Mouse (Mus musculus) small intestine, adult 2 months (tissue): ENCODE measurements around the gene Taar2. TPM values are rescaled to one million over a fixed set of nuclear protein-coding genes. Genes with fewer than 3 reads are reported as not detected.

Experiments used
- H3K27ac ChIP-seq: fragments of 200-500 bp; 2 replicates; pipeline ENCODE4 v1.5.1; 2012; ENCODE audit warnings: low read depth, low read length, control low read depth, inconsistent platforms; ENCODE audit not compliant: insufficient read depth
- H3K27me3 ChIP-seq: fragments of 200-500 bp; 2 replicates; pipeline ENCODE4 v1.6.1; 2012; ENCODE audit warnings: mild to moderate bottlenecking, moderate library complexity, low read length, inconsistent platforms; ENCODE audit not compliant: control insufficient read depth, insufficient read depth
- H3K36me3 ChIP-seq: fragments of 200-500 bp; 2 replicates; pipeline ENCODE4 v1.6.1; 2012; ENCODE audit warnings: mild to moderate bottlenecking, low read length, control low read depth, inconsistent platforms; ENCODE audit not compliant: control insufficient read depth, insufficient read depth
- H3K4me1 ChIP-seq: fragments of 200-500 bp; 2 replicates; pipeline ENCODE4 v1.6.1; 2012; ENCODE audit warnings: low read length, inconsistent platforms, mixed read lengths; ENCODE audit not compliant: control insufficient read depth, insufficient read depth, insufficient read length
- H3K4me3 ChIP-seq: fragments of 200-500 bp; 2 replicates; pipeline ENCODE4 v1.5.1; 2012; ENCODE audit warnings: low read depth, mild to moderate bottlenecking, control low read depth, inconsistent platforms, low read length, moderate library complexity
- CTCF ChIP-seq: fragments of 200-500 bp; IDR thresholded peaks from 2 replicates; pipeline ENCODE4 v1.5.1; 2012; ENCODE audit warnings: low read depth, mild to moderate bottlenecking, control low read depth, inconsistent platforms, low read length, moderate library complexity, mixed read lengths; ENCODE audit not compliant: insufficient replicate concordance, insufficient read length; ENCODE audit errors: extremely low read depth
- POLR2A ChIP-seq: fragments of 200-500 bp; IDR thresholded peaks from 2 replicates; pipeline ENCODE4 v1.6.1; 2012; ENCODE audit warnings: low read depth, mild to moderate bottlenecking, control low read depth, inconsistent platforms, low read length, moderate library complexity
- WGBS: fragments of 180-500 bp; shearing (Covaris S2); methylation state at CpG from one replicate; pipeline ENCODE4 v1.1.7; 2018; 5-methylcytosine and 5-hydroxymethylcytosine counted together
- polyA plus RNA-seq: library from polyadenylated mRNA; depleted of rRNA; stranded (reverse); fragments of >200 nt; gene quantifications from 2 replicates; pipeline ENCODE4 v1.2.3, GENCODE M21; 2012

The Taar2 gene
- polyA plus RNA-seq, 1 experiment = not detected

DNA sequence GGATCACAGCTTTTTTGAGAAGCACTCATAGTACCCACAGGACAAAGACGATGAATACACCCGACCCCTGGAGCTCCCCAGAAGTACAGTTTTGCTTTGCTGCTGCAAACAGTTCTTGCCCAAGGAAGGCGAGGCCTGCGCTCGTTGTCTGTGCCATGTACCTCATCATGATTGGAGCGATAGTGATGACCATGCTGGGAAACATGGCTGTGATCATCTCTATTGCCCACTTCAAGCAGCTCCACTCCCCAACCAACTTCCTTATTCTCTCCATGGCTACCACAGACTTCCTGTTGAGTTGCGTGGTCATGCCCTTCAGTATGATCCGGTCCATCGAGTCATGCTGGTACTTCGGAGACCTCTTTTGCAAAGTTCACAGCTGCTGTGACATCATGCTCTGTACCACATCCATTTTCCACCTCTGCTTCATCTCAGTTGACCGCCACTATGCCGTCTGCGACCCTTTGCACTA lies 22.1 kb downstream of the Taar2 start, which contains the start of gene Taar4:
Gene Taar4, plus strand, starts transcription at position 51 of the 472 bp plus-strand sequence.
- Histone ChIP-seq H3K27me3 (no peaks in the 10 kb centered on the region), H3K27ac (no peak within 1 kb of the TSS), H3K36me3 (no peaks in the 10 kb centered on the region), H3K4me1 (peaks cover 2% of the 10 kb centered on the region; the same call in 1 of the 2 replicates), H3K4me3 (no peak within 1 kb of the TSS)
- 92% methylated on average over 13 of the region's 13 CpGs for WGBS
- no peak for TF ChIP-seq CTCF
- no peak for TF ChIP-seq POLR2A

DNA sequence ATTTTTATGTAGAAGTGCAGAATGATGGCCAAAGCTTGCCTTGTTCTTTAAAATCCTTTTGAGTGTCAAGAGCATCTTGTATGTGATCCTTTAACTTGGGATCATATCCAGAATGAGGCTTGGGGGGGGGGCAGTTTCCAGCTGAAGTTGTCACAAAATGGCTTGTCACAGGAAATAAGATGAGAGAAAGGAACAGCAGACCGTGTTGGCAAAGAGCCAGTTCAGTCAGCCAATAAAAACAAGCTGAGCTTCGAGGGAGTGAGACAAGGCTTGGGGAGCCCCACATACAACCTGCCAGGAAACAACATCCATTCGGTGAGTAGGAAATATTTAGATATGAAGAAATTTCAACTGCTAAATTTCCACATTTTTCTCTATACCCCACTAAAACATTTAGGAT lies 25.1 kb downstream of the Taar2 start:
- H3K36me3 ChIP-seq = no peaks in the 10 kb centered on the region
- no peak for TF ChIP-seq POLR2A
- no peak for TF ChIP-seq CTCF
- peaks cover 2% of the 10 kb centered on the region; the same call in 1 of the 2 replicates for H3K4me1 ChIP-seq
- no peak overlapping the region for H3K27ac ChIP-seq
- 37% methylated on average over 3 of the region's 3 CpGs for WGBS
- H3K4me3 ChIP-seq = no peak overlapping the region
- H3K27me3 ChIP-seq = no peaks in the 10 kb centered on the region

DNA sequence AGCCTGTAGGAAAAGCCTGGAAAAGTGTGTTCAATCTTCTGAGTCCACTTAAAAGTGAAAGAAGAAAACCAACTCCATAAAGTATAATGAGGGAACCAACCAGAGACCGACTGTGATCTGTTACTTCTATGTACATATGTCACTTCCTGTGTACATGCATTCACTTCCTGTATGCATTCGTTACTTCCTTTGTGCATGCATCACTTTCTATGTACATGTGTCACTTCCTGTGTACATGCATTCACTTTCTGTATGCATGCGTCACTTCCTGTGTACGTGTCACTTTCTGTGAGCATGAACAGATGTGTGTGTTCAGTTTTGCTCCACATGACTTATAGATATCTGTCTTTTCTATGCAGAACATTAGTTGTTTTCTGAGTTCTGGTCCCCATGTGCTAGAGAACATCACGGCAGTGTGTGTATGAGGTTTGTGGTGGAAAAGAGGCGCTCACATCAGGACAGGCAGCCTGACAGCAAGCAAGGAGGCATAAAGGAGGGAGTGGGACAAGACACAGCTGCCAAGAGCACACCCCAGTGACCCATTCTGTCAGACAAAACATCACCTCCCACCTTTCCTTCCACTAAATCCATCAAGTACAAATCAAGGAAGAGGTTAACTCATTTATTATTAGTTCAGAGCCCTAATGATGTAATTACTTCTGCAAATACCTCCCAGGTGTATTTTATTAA lies 26.7 kb downstream of the Taar2 start:
- no peak overlapping the region for H3K27ac ChIP-seq
- WGBS = 92% methylated on average over 6 of the region's 6 CpGs
- H3K4me3 ChIP-seq = no peak overlapping the region
- no peaks in the 10 kb centered on the region for H3K36me3 ChIP-seq
- no peaks in the 10 kb centered on the region for H3K27me3 ChIP-seq
- H3K4me1 ChIP-seq = no peaks in the 10 kb centered on the region
- TF ChIP-seq CTCF = no peak
- no peak for TF ChIP-seq POLR2A

DNA sequence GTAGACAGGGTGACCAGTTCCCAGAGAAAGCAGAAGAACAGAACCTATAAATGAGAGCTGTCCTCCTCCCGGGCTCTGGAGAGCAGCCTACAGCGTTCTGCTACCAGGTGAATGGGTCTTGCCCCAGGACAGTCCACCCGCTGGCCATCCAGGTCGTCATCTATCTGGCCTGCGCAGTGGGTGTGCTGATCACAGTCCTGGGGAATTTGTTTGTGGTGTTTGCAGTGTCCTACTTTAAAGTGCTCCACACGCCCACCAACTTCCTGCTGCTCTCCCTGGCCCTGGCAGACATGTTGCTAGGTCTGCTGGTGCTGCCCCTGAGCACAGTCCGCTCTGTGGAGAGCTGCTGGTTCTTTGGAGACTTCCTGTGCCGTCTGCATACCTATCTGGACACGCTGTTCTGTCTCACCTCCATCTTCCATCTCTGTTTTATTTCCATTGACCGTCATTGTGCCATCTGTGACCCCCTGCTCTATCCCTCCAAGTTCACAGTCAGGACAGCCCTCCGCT lies 32.3 kb downstream of the Taar2 start, which contains the start of gene Taar5:
Gene Taar5, plus strand, starts transcription at position 51 of the 510 bp plus-strand sequence.
- H3K36me3 ChIP-seq = no peaks in the 10 kb centered on the region
- WGBS = 88% methylated on average over 11 of the region's 11 CpGs
- no peak within 1 kb of the TSS for H3K27ac ChIP-seq
- no peak within 1 kb of the TSS for H3K4me3 ChIP-seq
- H3K4me1 ChIP-seq = no peaks in the 10 kb centered on the region
- no peaks in the 10 kb centered on the region for H3K27me3 ChIP-seq
- TF ChIP-seq CTCF = no peak
- no peak for TF ChIP-seq POLR2A

DNA sequence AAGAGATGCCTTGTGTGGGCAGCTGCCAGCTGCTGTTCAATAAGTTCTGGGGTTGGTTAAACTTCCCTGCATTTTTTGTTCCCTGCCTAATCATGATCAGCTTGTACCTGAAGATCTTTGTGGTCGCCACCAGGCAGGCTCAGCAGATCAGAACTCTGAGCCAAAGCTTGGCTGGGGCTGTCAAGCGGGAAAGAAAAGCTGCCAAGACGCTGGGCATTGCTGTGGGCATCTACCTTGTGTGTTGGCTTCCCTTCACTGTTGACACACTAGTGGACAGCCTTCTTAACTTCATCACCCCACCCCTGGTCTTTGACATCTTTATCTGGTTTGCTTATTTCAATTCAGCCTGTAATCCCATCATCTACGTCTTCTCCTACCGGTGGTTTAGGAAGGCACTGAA lies 32.9 kb downstream of the Taar2 start:
- Histone ChIP-seq H3K27ac (no peak overlapping the region), H3K36me3 (no peaks in the 10 kb centered on the region), H3K27me3 (no peaks in the 10 kb centered on the region), H3K4me1 (no peaks in the 10 kb centered on the region), H3K4me3 (no peak overlapping the region)
- WGBS = 87% methylated on average over 5 of the region's 5 CpGs
- no peak for TF ChIP-seq CTCF
- no peak for TF ChIP-seq POLR2A

DNA sequence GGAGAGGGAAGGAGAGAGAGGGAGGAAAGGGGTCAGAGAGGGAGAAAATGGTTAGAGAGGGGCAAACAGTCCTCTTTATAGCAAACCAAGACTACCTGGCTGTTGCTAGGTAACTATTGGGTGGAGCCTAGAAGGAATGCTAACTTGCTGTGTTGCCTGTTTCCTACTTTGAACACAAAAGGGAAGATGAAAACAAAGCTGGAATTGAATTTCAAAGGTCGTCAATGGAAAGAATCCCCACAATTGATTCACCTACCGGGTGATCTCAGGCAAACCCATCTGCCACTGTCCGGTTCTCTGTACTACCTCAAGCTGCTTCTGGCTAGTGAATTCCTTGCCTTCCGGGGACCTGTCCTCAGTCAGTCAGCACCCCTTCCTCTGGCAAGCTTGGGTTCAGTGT lies 39.6 kb downstream of the Taar2 start:
- H3K27ac ChIP-seq = no peak overlapping the region
- H3K4me3 ChIP-seq = no peak overlapping the region
- 45% methylated on average over 4 of the region's 4 CpGs for WGBS
- H3K36me3 ChIP-seq = no peaks in the 10 kb centered on the region
- no peaks in the 10 kb centered on the region for H3K4me1 ChIP-seq
- H3K27me3 ChIP-seq = no peaks in the 10 kb centered on the region
- TF ChIP-seq POLR2A = no peak
- TF ChIP-seq CTCF = no peak

DNA sequence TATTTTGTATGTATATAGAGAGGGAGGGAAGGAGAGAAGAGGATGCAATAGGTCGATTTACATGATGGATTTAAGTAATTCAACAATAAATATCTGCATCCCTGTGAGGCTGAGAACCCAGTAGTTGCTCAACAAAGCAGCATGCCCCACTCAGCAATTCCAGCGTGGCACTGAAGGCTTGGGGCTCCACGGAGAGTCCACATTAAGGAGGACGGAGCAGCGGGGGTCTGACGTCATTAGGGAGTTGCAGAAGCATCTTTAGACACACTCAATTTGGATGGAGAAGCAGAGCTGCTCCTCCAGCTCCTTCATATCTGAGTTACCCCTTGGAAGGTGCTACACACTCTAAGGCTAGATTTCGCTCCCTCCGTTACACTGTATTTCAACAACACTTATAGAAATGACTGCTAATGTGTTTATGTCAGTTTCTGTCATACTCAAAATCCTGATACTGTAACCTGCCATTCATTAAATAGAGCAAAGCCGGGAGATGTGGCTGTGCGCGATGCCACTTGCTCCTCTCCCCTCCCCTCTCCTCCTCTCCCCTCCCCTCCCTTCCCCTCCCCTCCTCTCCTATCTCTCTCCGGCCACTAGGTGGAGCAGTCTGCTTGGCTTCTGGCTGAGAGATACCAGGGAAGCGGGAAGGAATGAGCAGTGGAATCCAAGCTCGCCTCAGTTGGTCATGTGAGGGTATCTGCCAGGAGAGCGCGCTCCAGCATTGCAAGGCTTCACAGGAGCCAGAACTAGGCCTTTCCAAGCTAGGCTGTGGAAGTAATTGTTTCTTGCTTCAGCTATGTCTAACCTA lies 40.7 kb downstream of the Taar2 start:
- WGBS = 43% methylated on average over 16 of the region's 16 CpGs
- no peaks in the 10 kb centered on the region for H3K27me3 ChIP-seq
- no peaks in the 10 kb centered on the region for H3K4me1 ChIP-seq
- no peak overlapping the region for H3K4me3 ChIP-seq
- no peak for TF ChIP-seq POLR2A
- peak; percentile 85; the same call in 1 of the 2 replicates for TF ChIP-seq CTCF
- H3K27ac ChIP-seq = no peak overlapping the region
- H3K36me3 ChIP-seq = no peaks in the 10 kb centered on the region
